21 mouse cellular contexts compared by ENCODE assay signal in genomic region chr6:28308929-28309328, GRCm38 (mm10).
"Had no signal": no experiment of that assay in that cellular context is flagged by ENCODE, and none has a peak within 500 bp of the region (broad histone marks: within the 10 kb centered on the region; RNA-seq: fewer than 3 reads in every experiment).

No protein-coding gene starts in this region.

- ATAC-seq: forebrain, embryonic 13.5 days; forebrain, embryonic 14.5 days; forebrain, embryonic 15.5 days; forebrain, embryonic 16.5 days; forebrain, postnatal 0 days had no signal

- DNase-seq: cerebellum, postnatal 25 days; embryo, embryonic 11 days; forebrain, postnatal 0 days; gastrocnemius, adult 2 months; gastrocnemius, postnatal 10 days; gastrocnemius, postnatal 14 days; gastrocnemius, postnatal 25 days; gastrocnemius, postnatal 36 days; heart, adult 11 months; heart, adult 2 months had no signal

- H3K27me3 ChIP-seq: embryonic facial prominence, embryonic 12.5 days; embryonic facial prominence, embryonic 13.5 days; embryonic facial prominence, embryonic 15.5 days; forebrain, embryonic 12.5 days; forebrain, embryonic 13.5 days; forebrain, embryonic 15.5 days had no signal

- H3K4me3 ChIP-seq: embryonic facial prominence, embryonic 10.5 days; embryonic facial prominence, embryonic 12.5 days; embryonic facial prominence, embryonic 13.5 days; embryonic facial prominence, embryonic 15.5 days; erythroblast, embryonic 14.5 days; forebrain, embryonic 10.5 days; forebrain, embryonic 12.5 days; forebrain, embryonic 13.5 days; forebrain, embryonic 15.5 days; gastrocnemius, adult 2 months; heart, adult 2 months had no signal

- H3K9ac ChIP-seq: embryonic facial prominence, embryonic 12.5 days; embryonic facial prominence, embryonic 13.5 days; embryonic facial prominence, embryonic 15.5 days; forebrain, embryonic 12.5 days; forebrain, embryonic 13.5 days; forebrain, embryonic 15.5 days; forebrain, postnatal 0 days had no signal

- H3K36me3 ChIP-seq: embryonic facial prominence, embryonic 10.5 days; embryonic facial prominence, embryonic 12.5 days; embryonic facial prominence, embryonic 13.5 days; embryonic facial prominence, embryonic 15.5 days; forebrain, embryonic 10.5 days; forebrain, embryonic 12.5 days; forebrain, embryonic 15.5 days had no signal

- H3K27ac ChIP-seq: embryonic facial prominence, embryonic 10.5 days; embryonic facial prominence, embryonic 12.5 days; embryonic facial prominence, embryonic 13.5 days; embryonic facial prominence, embryonic 15.5 days; forebrain, embryonic 10.5 days; forebrain, embryonic 12.5 days; forebrain, embryonic 13.5 days; forebrain, embryonic 15.5 days; gastrocnemius, adult 2 months; heart, adult 2 months had no signal

- H3K9me3 ChIP-seq: embryonic facial prominence, embryonic 10.5 days; embryonic facial prominence, embryonic 12.5 days; embryonic facial prominence, embryonic 13.5 days; embryonic facial prominence, embryonic 15.5 days; forebrain, embryonic 10.5 days; forebrain, embryonic 12.5 days; forebrain, embryonic 13.5 days; forebrain, embryonic 15.5 days had no signal

- H3K4me1 ChIP-seq: embryonic facial prominence, embryonic 10.5 days; embryonic facial prominence, embryonic 12.5 days; embryonic facial prominence, embryonic 13.5 days; embryonic facial prominence, embryonic 15.5 days; forebrain, embryonic 10.5 days; forebrain, embryonic 12.5 days; forebrain, embryonic 13.5 days; forebrain, embryonic 15.5 days had no signal
